ENCODE assay signal across 12 mouse cellular contexts in genomic region chr6:67229922-67230518, GRCm38 (mm10). TPM values are rescaled to one million over a fixed set of nuclear protein-coding genes. Genes with fewer than 3 reads are reported as not detected.
DNase-seq lines count a peak whose midpoint lies in the region; ATAC-seq and TF ChIP-seq lines count a peak whose summit lies in the region.
"Had no signal": no experiment of that assay in that cellular context is flagged by ENCODE, and none has a peak within 500 bp of the region (broad histone marks: within the 10 kb centered on the region; RNA-seq: fewer than 3 reads in every experiment).

No protein-coding gene starts in this region.

- no peak overlapping the region for H3K4me3 ChIP-seq in heart, embryonic 14.5 days (ENCODE audit: control insufficient read depth in 1 of 2, insufficient read depth in 1 of 2, low read depth in 1 of 2, low read length in 2 of 2)
- H3K4me3 ChIP-seq in ES-Bruce4 (ENCODE audit: low read depth, low read length), result peak overlapping the region; percentile 49
- H3K4me3 ChIP-seq in limb, embryonic 11.5 days (ENCODE audit: low read depth, low read length), result no peak overlapping the region
- H3K4me3 ChIP-seq: midbrain, embryonic 12.5 days had no signal

- H3K9me3 ChIP-seq in heart, embryonic 14.5 days (ENCODE audit: control insufficient read depth, low read length), result no peaks in the 10 kb centered on the region
- no peaks in the 10 kb centered on the region for H3K9me3 ChIP-seq in ES-Bruce4 (replicated peaks; ENCODE audit: control insufficient read depth, insufficient read depth, low read length, poor library complexity, severe bottlenecking)
- no peaks in the 10 kb centered on the region for H3K9me3 ChIP-seq in limb, embryonic 11.5 days (ENCODE audit: control insufficient read depth, low read length)
- H3K9me3 ChIP-seq: midbrain, embryonic 12.5 days had no signal

- peak overlapping the region in 1 of 2 experiments; percentile 94; a peak in 1 of 4 replicates for H3K27ac ChIP-seq in heart, embryonic 14.5 days (replicated peaks in 1 of 2; ENCODE audit: control insufficient read depth in 1 of 2, insufficient read depth in 1 of 2, low read depth in 2 of 2, low read length in 2 of 2)
- peak overlapping the region; percentile 54 for H3K27ac ChIP-seq in ES-Bruce4 (ENCODE audit: insufficient read depth, low read length)
- no peak overlapping the region for H3K27ac ChIP-seq in limb, embryonic 11.5 days (replicated peaks; ENCODE audit: low read depth, low read length)
- H3K27ac ChIP-seq: midbrain, embryonic 12.5 days had no signal

- peak overlapping the region; percentile 67 for H3K4me2 ChIP-seq in heart, embryonic 14.5 days (ENCODE audit: low read length)
- no peak overlapping the region for H3K4me2 ChIP-seq in limb, embryonic 11.5 days (ENCODE audit: low read depth, severe bottlenecking)
- H3K4me2 ChIP-seq: midbrain, embryonic 12.5 days had no signal

- intact Hi-C loops in heart, postnatal 36 days (cut with DNase I), result loop anchor here (2.0 kb wide), 1 partner anchor 37 kb away; no protein-coding TSS in a partner anchor

- no peak for TF ChIP-seq CTCF in ES-Bruce4 (IDR thresholded peaks at IDR 0.05; ENCODE audit: low read depth, low read length)

- no peak for ATAC-seq in heart, embryonic 14.5 days (ENCODE audit: insufficient number of reproducible peaks, insufficient read depth, low FRiP score, low read depth)
- no peak for ATAC-seq in limb, embryonic 11.5 days (ENCODE audit: insufficient number of reproducible peaks, low FRiP score, low TSS enrichment, low read depth)
- ATAC-seq in megakaryocyte-erythroid progenitor cell, adult 5-6 weeks (replicated peaks; ENCODE audit: low FRiP score, low TSS enrichment, poor library complexity, severe bottlenecking), result no peak
- ATAC-seq: activated CD4-positive, CD25-positive, alpha-beta regulatory T cell, adult 4 months had no signal

- H3K9ac ChIP-seq in heart, embryonic 14.5 days (ENCODE audit: low read length), result no peak overlapping the region
- H3K9ac ChIP-seq in ES-Bruce4 (ENCODE audit: low read depth, poor library complexity, severe bottlenecking), result peak overlapping the region; percentile 3; the same call in 1 of the 2 replicates
- no peak overlapping the region for H3K9ac ChIP-seq in limb, embryonic 11.5 days (ENCODE audit: low read length)
- H3K9ac ChIP-seq: midbrain, embryonic 12.5 days had no signal

- no peak for TF ChIP-seq POLR2A in ES-Bruce4 (IDR thresholded peaks at IDR 0.05; ENCODE audit: insufficient read depth, low read length)

- no peak for DNase-seq in heart, postnatal 36 days
- peak; percentile 23 for DNase-seq in embryo, embryonic 11 days
- DNase-seq in limb, embryonic 11.5 days (ENCODE audit: low spot score), result peak; percentile 34
- no peak for DNase-seq in right cerebral cortex, postnatal 10 days (ENCODE audit: low spot score in 2 of 2)
- no peak for DNase-seq in adrenal gland, postnatal 14 days
- DNase-seq: kidney, adult 18-20 months; thymus, adult 18-20 months had no signal

- WGBS in heart, embryonic 14.5 days, result 18% methylated on average over 11 of the region's 11 CpGs
- 6% methylated on average over 11 of the region's 11 CpGs for WGBS in limb, embryonic 11.5 days

- TF ChIP-seq EP300 in ES-Bruce4 (IDR thresholded peaks at IDR 0.05; ENCODE audit: insufficient read depth, low read depth, low read length), result 0 out of 2 replicates have a peak, but pooled peaks have one; percentile 53

- H3K4me1 ChIP-seq in heart, embryonic 14.5 days (ENCODE audit: control insufficient read depth in 2 of 2, insufficient read depth in 2 of 2, low read length in 2 of 2), result peaks cover 6 to 25% of the 10 kb centered on the region in 2 experiments
- peaks cover 3% of the 10 kb centered on the region for H3K4me1 ChIP-seq in ES-Bruce4 (ENCODE audit: control insufficient read depth, insufficient read depth, low read length)
- peaks cover 4% of the 10 kb centered on the region; the same call in 1 of the 2 replicates for H3K4me1 ChIP-seq in limb, embryonic 11.5 days (ENCODE audit: control insufficient read depth, insufficient read depth, low read length)

- no peaks in the 10 kb centered on the region for H3K36me3 ChIP-seq in heart, embryonic 14.5 days (ENCODE audit: control insufficient read depth, insufficient read depth, low read length)
- no peaks in the 10 kb centered on the region for H3K36me3 ChIP-seq in ES-Bruce4 (ENCODE audit: control insufficient read depth, insufficient read depth, low read length, poor library complexity, severe bottlenecking)
- H3K36me3 ChIP-seq in limb, embryonic 11.5 days (ENCODE audit: control insufficient read depth, insufficient read depth, low read length), result no peaks in the 10 kb centered on the region
- H3K36me3 ChIP-seq: midbrain, embryonic 12.5 days had no signal

- no peaks in the 10 kb centered on the region for H3K27me3 ChIP-seq in heart, embryonic 14.5 days (ENCODE audit: control insufficient read depth, insufficient read depth, low read length)
- no peaks in the 10 kb centered on the region for H3K27me3 ChIP-seq in ES-Bruce4 (ENCODE audit: control insufficient read depth, insufficient read depth, low read length, poor library complexity, severe bottlenecking)
- H3K27me3 ChIP-seq in limb, embryonic 11.5 days (ENCODE audit: control insufficient read depth, insufficient read depth, low read length), result no peaks in the 10 kb centered on the region

RNA-seq across cellular contexts. Expression of gene Serbp1, which starts 8.0 kb away (rescaled TPM):
- 361 and 372 TPM in 2 replicates for polyA plus RNA-seq in heart, embryonic 14.5 days (2014; fragmentation: Nextera tagmentation; extraction: Ambion mirVana)
- total RNA-seq in heart, postnatal 36 days (2021), result 100 to 1,000 TPM; 201 to 234 TPM
- 1,899 and 1,955 TPM in 2 replicates for polyA plus RNA-seq in ES-Bruce4 (2011; ENCODE audit: insufficient read depth, insufficient read length, low read depth, missing spikeins)
- 639 and 654 TPM in 2 replicates for polyA plus RNA-seq in limb, embryonic 11.5 days (2014; fragmentation: Nextera tagmentation; extraction: Ambion mirVana)
- 952 and 1,071 TPM in 2 replicates for total RNA-seq in megakaryocyte-erythroid progenitor cell, adult 5-6 weeks (2014; fragmentation: Nextera tagmentation)
- total RNA-seq in megakaryocyte-erythroid progenitor cell, adult 5-6 weeks (2017), result 3,362 and 3,603 TPM in 2 replicates
- 434 and 450 TPM in 2 replicates for total RNA-seq in adrenal gland, postnatal 14 days (2021)

Comparison
In these comparisons a context has a peak if more than half of its experiments do, and no peak if none do; other contexts are left out.
1. DNase-seq: peak in embryo, embryonic 11 days (single experiment) and limb, embryonic 11.5 days (single experiment); none in heart, postnatal 36 days (0 of 2), right cerebral cortex, postnatal 10 days (0 of 2) and adrenal gland, postnatal 14 days (single experiment).